Mouse (Mus musculus): ENCODE results near the gene Aoc1. TPM values are rescaled to one million over a fixed set of nuclear protein-coding genes. Genes with fewer than 3 reads are reported as not detected.

Gene Aoc1
- total and polyA plus RNA-seq, 2 experiments from 2014 or later: 0.11 to 0.42 TPM

GRCm38 (mm10) chr6:48860130-48860815, 12.4 kb upstream of the Aoc1 start:
- Histone ChIP-seq H3K9ac (replicated peaks; ENCODE audit: low read length) (no peak overlapping the region), H3K9me3 (ENCODE audit: low read length) (no peaks in the 10 kb centered on the region), H3K27ac (no peak overlapping the region), H3K36me3 (ENCODE audit: insufficient read depth, low read length) (no peaks in the 10 kb centered on the region), H3K4me3 (ENCODE audit: low read length) (peak overlapping the region; percentile 14; the same call in 1 of the 2 replicates), H3K4me1 (ENCODE audit: insufficient read depth, low read length) (no peaks in the 10 kb centered on the region), H3K4me2 (ENCODE audit: low read depth, low read length) (peak overlapping the region; percentile 44), H3K27me3 (ENCODE audit: insufficient read depth, low read length) (no peaks in the 10 kb centered on the region)
- ATAC-seq: peak; percentile 73
- 13% methylated on average over 23 of the region's 23 CpGs for WGBS
- peak; percentile 77 for TF ChIP-seq CTCF (IDR thresholded peaks at IDR 0.05; ENCODE audit: low read depth)
- peak; percentile 85 for DNase-seq (ENCODE audit: low spot score)

- Histone ChIP-seq H3K4me2 (ENCODE audit: low read depth, low read length) (no peak overlapping the region), H3K9ac (replicated peaks; ENCODE audit: low read length) (no peak overlapping the region), H3K27me3 (ENCODE audit: insufficient read depth, low read length) (no peaks in the 10 kb centered on the region), H3K4me1 (ENCODE audit: insufficient read depth, low read length) (no peaks in the 10 kb centered on the region), H3K9me3 (ENCODE audit: low read length) (no peaks in the 10 kb centered on the region), H3K27ac (no peak overlapping the region), H3K36me3 (ENCODE audit: insufficient read depth, low read length) (no peaks in the 10 kb centered on the region), H3K4me3 (ENCODE audit: low read length) (no peak overlapping the region)
- DNase-seq (ENCODE audit: low spot score) (no peak), ATAC-seq (no peak)
- WGBS: 100% methylated on average over 1 of the region's 1 CpGs
- TF ChIP-seq CTCF (IDR thresholded peaks at IDR 0.05; ENCODE audit: low read depth): no peak
Measured at GRCm38 (mm10) chr6:48860851-48861250, 11.8 kb upstream of the Aoc1 start.

- DNase-seq (ENCODE audit: low spot score): no peak
- Histone ChIP-seq H3K27me3 (ENCODE audit: insufficient read depth, low read length) (no peaks in the 10 kb centered on the region), H3K27ac (no peak overlapping the region), H3K4me2 (ENCODE audit: low read depth, low read length) (no peak overlapping the region), H3K4me1 (ENCODE audit: insufficient read depth, low read length) (no peaks in the 10 kb centered on the region), H3K4me3 (ENCODE audit: low read length) (no peak overlapping the region), H3K9ac (replicated peaks; ENCODE audit: low read length) (no peak overlapping the region), H3K36me3 (ENCODE audit: insufficient read depth, low read length) (no peaks in the 10 kb centered on the region), H3K9me3 (ENCODE audit: low read length) (no peaks in the 10 kb centered on the region)
- ATAC-seq: no peak
- WGBS: 55% methylated on average over 12 of the region's 12 CpGs
- TF ChIP-seq CTCF (IDR thresholded peaks at IDR 0.05; ENCODE audit: low read depth): no peak
Measured at GRCm38 (mm10) chr6:48861616-48862280, 10.9 kb upstream of the Aoc1 start.

- ATAC-seq (no peak), DNase-seq (ENCODE audit: low spot score) (no peak)
- no peak overlapping the region for H3K4me2 ChIP-seq (ENCODE audit: low read depth, low read length)
- H3K4me1 ChIP-seq (ENCODE audit: insufficient read depth, low read length): peaks cover 6% of the 10 kb centered on the region; the same call in 1 of the 2 replicates
- H3K9me3 ChIP-seq (ENCODE audit: low read length): no peaks in the 10 kb centered on the region
- no peak overlapping the region for H3K9ac ChIP-seq (replicated peaks; ENCODE audit: low read length)
- H3K4me3 ChIP-seq (ENCODE audit: low read length): no peak overlapping the region
- H3K36me3 ChIP-seq (ENCODE audit: insufficient read depth, low read length): no peaks in the 10 kb centered on the region
- no peak overlapping the region for H3K27ac ChIP-seq
- TF ChIP-seq CTCF (IDR thresholded peaks at IDR 0.05; ENCODE audit: low read depth): no peak
- H3K27me3 ChIP-seq (ENCODE audit: insufficient read depth, low read length): no peaks in the 10 kb centered on the region
- 74% methylated on average over 4 of the region's 4 CpGs for WGBS
Measured at GRCm38 (mm10) chr6:48862816-48863215, 9.9 kb upstream of the Aoc1 start.

- no peak overlapping the region for H3K9ac ChIP-seq (replicated peaks; ENCODE audit: low read length)
- peaks cover 6% of the 10 kb centered on the region; the same call in 1 of the 2 replicates for H3K4me1 ChIP-seq (ENCODE audit: insufficient read depth, low read length)
- DNase-seq (ENCODE audit: low spot score) (no peak), ATAC-seq (no peak)
- WGBS: 73% methylated on average over 7 of the region's 7 CpGs
- H3K9me3 ChIP-seq (ENCODE audit: low read length): no peaks in the 10 kb centered on the region
- no peaks in the 10 kb centered on the region for H3K27me3 ChIP-seq (ENCODE audit: insufficient read depth, low read length)
- no peaks in the 10 kb centered on the region for H3K36me3 ChIP-seq (ENCODE audit: insufficient read depth, low read length)
- H3K27ac ChIP-seq: no peak overlapping the region
- H3K4me2 ChIP-seq (ENCODE audit: low read depth, low read length): no peak overlapping the region
- no peak for TF ChIP-seq CTCF (IDR thresholded peaks at IDR 0.05; ENCODE audit: low read depth)
- no peak overlapping the region for H3K4me3 ChIP-seq (ENCODE audit: low read length)
Measured at GRCm38 (mm10) chr6:48863488-48863887, 9.2 kb upstream of the Aoc1 start.

GRCm38 (mm10) chr6:48864181-48864580, 8.5 kb upstream of the Aoc1 start:
- Histone ChIP-seq H3K27ac (no peak overlapping the region), H3K9ac (replicated peaks; ENCODE audit: low read length) (no peak overlapping the region), H3K4me3 (ENCODE audit: low read length) (no peak overlapping the region), H3K9me3 (ENCODE audit: low read length) (no peaks in the 10 kb centered on the region), H3K36me3 (ENCODE audit: insufficient read depth, low read length) (no peaks in the 10 kb centered on the region), H3K27me3 (ENCODE audit: insufficient read depth, low read length) (no peaks in the 10 kb centered on the region), H3K4me2 (ENCODE audit: low read depth, low read length) (no peak overlapping the region), H3K4me1 (ENCODE audit: insufficient read depth, low read length) (peaks cover 6% of the 10 kb centered on the region; the same call in 1 of the 2 replicates)
- ATAC-seq (no peak), DNase-seq (ENCODE audit: low spot score) (no peak)
- TF ChIP-seq CTCF (IDR thresholded peaks at IDR 0.05; ENCODE audit: low read depth): no peak
- WGBS: 48% methylated on average over 3 of the region's 3 CpGs

GRCm38 (mm10) chr6:48864723-48865122, 8.0 kb upstream of the Aoc1 start:
- Histone ChIP-seq H3K36me3 (ENCODE audit: insufficient read depth, low read length) (no peaks in the 10 kb centered on the region), H3K27me3 (ENCODE audit: insufficient read depth, low read length) (no peaks in the 10 kb centered on the region), H3K4me2 (ENCODE audit: low read depth, low read length) (no peak overlapping the region), H3K4me3 (ENCODE audit: low read length) (no peak overlapping the region), H3K27ac (no peak overlapping the region), H3K9me3 (ENCODE audit: low read length) (no peaks in the 10 kb centered on the region), H3K4me1 (ENCODE audit: insufficient read depth, low read length) (peaks cover 6% of the 10 kb centered on the region; the same call in 1 of the 2 replicates), H3K9ac (replicated peaks; ENCODE audit: low read length) (no peak overlapping the region)
- DNase-seq (ENCODE audit: low spot score) (no peak), ATAC-seq (no peak)
- TF ChIP-seq CTCF (IDR thresholded peaks at IDR 0.05; ENCODE audit: low read depth): no peak
- WGBS: 72% methylated on average over 3 of the region's 3 CpGs
